Mouse (Mus musculus): ENCODE measurements around the gene Afm.

Gene Afm

DNA sequence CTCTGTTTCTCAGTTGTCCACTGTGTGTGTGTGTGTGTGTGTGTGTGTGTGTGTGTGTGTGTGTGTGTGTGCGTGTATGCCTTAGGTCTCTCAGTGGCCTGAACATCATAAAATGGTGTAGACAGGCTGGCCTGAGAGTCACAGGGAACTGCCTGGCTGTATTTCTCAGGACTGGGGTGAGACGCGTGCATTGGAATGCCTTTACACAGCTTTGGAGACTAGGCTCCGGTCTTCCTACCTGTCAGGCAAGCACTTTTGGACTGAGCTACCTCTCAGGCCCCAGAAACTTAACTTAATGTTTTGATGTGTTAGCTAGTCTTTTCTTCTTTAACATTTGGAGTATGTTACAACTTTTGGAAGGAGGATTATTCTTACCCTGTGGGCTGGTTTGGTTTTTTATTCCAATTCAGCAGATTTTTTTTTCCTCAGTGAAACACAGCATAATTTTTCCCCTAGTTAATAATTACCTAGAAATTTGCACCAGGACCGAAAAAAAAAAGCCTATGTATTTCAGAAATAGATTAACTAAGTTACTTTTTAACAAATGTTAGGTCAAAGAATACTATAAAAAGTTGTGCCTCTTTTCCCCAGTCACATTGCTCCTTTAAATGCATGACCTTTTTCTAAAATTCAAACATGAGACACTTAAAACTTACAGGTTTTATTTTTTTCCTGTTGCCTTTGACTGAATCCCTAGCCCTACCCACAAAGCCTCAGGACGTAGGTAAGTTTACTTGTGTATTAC, at the start of gene Afm:
TSS of gene Afm (plus strand) at position 577 of the 745 bp plus-strand sequence.
- no peak for DNase-seq

DNA sequence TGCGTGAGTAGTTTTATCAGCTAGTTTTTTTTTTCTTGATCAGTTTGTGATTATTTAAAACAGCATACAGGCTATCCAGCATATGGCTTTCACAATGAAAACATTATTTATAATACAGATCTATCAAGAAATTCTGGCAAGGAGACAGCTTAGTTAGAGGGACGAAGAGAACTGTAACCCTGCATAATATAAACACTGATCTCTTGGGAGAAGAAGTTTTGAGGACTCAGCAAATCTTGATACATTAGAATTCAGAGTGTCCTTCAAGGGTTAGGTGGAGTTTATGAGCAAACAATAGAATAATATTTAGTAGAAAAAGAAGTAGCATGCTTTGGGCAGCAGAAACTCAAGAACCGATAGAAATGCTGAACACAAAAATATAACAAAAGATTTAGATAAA, 47.9 kb upstream of the Afm start:
- no peak for DNase-seq

DNA sequence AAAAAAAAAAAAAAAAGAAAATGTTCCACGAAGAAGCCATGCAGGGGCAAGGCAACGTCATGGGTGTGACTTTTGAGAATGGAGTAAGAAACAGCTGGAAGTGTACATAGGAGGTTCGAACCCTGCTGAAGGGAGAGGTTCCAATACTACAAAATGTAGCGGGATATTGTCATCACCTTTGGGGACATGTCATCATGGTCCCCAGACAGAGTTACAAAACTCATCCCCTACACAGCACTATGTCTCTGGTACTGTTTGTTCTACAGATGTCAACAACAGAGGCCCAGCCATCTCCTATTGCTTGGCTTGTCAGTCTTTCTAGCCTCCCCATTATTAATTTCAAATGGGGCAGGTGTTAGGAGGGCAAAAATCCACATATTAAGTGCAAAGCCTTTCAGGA, 44.8 kb upstream of the Afm start:
- DNase-seq, result no peak

DNA sequence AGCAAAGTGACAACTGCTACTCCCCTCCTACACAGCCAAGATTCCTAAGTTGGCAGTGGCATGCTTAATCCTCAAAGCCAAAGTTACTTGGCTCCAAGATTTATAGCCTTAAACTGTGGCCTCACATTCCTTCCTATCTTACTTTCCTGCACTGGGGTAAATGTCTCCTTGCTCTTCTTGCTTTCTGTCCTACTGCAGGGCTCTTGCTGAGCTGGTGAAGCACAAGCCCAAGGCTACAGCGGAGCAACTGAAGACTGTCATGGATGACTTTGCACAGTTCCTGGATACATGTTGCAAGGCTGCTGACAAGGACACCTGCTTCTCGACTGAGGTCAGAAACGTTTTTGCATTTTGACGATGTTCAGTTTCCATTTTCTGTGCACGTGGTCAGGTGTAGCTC, 44.4 kb upstream of the Afm start:
- DNase-seq, result no peak

DNA sequence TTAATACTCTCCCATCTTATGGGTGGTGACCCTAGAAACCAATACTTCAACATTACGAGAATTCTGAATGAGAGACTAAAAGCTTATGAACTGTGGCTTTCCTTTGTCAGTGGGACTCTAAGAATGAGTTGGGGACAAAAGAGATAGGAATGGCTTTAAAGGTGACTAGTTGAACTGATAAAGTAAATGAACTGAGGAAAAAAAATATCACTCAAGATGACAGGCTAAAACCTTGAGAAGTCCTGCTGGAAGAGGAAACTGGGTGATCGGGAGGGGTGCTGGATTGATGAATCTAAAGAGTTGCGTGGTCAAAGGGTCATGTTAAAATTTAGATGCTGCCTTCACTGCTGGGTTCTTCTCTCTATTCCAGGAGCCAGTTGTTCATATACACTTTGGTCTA, 42.0 kb upstream of the Afm start:
- no peak for DNase-seq

DNA sequence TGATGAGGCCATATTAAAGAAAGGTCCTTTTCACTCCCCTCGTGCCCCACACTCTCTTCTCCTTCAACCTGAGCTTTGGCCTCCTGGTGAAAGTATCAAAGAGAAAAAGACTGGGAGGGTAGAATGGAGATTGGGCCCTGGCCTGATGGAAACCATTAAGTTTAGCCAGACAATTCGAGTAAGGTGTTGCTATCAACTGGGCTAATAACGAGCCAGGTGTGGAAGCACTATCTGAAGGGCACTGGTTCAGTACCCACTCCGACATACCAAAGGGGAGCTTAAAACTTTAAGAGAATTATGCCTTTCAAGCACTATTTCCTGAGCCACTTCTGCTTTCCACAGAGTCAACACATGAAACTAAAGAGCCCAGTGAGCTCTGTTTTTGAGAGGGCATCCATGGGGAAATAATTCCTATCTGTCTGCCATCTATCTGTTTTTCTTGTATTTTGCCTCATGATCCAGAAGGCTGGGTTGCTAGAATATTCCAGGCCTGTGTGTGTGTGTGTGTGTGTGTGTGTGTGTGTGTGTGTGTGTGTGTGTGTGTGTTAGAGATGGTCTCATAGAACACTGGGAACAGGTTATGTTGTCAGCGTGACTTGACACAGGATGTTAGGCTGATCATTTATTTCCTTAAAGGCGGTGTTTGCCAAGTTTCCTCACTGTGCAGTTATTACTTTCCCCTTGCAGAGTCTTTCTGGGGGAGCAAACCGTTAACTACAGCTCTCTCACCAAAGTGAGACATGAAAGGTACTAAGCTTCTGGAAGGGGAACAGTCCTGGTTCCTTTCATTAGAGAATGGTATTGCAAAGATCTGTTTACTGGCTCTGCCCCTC, 41.2 kb upstream of the Afm start:
- no peak for DNase-seq

DNA sequence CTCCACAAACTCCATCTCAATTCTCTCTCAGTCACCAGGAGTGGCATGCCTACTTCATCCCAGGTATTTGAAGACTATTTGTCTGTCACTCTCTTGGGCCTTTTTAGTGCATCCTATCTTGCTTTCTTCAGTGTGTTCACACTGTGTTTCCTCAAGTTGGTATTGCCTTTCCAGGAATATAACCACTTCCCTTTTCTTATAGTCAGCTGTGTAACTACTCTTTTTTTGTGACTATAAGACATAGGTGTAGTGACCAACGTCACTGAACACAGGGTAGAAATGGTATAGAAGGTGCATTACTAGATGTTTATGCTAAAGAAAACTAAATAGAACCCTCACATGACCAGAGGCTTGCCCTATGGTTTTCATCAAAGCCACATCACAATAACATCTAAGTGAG, 39.8 kb upstream of the Afm start:
- DNase-seq, result no peak

DNA sequence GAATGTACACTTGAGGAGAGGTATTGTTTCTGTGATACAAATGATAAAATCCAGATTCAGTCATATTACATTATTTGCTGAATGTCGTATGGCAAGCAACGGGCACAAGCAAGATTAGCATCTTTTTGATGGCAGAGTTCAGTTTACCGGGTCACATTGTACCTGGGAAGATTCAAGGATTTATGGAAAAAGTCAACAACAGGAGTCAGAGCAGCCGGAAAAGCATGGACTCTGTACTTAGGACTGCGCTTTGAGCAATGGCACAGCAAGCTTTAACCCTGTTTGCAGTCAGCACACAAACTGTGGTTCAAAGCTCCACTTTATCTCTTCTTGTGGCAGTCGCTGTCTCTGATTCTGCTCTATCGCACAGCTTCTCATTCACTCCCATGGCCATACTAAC, 33.1 kb upstream of the Afm start:
- DNase-seq, result no peak

DNA sequence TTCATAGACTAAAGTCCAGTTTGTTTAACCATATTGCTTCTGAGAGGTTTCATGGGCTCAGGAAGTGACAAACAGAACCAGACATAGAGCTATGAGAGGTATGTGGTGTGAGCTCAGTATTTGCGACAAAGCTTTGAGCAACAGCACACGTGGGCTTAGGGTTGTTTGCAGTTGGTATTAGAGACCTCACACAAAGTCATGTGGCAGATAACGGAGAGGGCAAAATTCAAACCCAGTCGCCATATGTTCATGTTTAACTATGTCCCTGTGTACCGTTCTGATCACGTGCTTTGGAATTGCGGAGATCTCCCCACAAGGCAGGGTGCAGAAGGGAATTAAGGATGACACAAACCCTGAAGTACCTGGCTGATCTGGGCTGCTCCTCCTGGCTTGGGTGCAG, 30.4 kb upstream of the Afm start:
- DNase-seq, result no peak

DNA sequence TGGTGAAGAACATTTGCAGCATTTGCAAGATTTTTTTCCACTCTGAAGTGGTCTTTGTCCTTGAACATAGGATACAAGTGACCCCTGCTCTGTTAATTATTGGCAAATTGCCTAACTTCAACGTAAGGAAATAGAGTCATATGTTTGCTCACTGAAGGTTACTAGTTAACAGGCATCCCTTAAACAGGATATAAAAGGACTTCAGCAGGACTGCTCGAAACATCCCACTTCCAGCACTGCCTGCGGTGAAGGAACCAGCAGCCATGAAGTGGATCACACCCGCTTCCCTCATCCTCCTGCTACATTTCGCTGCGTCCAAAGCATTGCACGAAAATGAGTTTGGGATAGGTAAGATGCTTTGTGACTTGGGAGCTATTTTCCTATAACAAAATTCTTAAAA, 28.2 kb upstream of the Afm start, which contains the start of gene Afp:
TSS of gene Afp (plus strand) at position 220 of the 400 bp plus-strand sequence.
- DNase-seq, result no peak

DNA sequence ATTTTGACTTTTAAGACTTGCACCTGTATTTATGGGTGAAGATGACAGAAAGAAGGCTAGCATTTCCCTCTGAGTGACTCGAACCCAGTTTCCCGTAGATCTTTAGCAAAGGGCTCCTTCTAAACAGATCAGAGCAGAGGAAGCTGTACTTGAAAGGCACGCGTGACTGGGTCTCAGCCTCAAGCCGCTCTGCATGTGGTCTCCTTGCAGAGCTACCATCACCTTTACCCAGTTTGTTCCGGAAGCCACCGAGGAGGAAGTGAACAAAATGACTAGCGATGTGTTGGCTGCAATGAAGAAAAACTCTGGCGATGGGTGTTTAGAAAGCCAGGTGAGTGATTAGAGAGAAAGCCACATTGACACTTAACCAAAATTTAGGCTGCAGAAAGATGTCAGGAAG, 26.3 kb upstream of the Afm start:
- no peak for DNase-seq

DNA sequence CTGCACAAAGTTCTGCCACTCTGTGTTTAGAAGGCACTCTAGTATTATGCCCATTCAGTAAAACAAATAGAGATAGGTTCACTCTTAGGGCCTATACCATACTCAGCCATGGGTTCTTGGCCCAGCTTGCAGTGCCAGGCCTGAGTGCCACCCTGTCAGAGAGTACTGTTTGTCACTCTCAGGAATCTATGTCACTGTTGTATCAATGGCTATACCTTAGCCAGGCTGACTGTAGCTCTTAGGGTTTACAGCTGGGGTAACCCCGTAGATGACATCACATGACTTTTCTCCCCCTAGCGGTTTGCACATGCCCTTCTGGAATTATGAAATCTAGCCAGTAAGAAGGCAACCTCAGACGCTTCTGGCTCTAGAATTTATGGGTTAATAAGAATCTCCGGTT, 24.4 kb upstream of the Afm start:
- no peak for DNase-seq

DNA sequence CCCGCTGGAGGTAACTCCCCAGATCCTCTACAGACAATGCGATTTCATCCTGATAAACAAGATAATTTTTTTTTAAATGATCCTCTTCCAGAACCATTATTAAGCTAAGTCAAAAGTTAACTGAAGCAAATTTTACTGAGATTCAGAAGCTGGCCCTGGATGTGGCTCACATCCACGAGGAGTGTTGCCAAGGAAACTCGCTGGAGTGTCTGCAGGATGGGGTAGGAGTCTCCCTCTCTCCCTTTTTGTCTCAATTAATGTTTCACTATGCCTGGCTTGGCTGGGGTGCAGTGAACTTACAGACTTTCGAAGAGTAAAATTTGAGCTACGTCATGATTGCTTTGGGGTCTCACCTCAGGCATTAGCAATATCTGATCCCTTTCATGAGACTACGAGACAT, 19.2 kb upstream of the Afm start:
- DNase-seq, result no peak

DNA sequence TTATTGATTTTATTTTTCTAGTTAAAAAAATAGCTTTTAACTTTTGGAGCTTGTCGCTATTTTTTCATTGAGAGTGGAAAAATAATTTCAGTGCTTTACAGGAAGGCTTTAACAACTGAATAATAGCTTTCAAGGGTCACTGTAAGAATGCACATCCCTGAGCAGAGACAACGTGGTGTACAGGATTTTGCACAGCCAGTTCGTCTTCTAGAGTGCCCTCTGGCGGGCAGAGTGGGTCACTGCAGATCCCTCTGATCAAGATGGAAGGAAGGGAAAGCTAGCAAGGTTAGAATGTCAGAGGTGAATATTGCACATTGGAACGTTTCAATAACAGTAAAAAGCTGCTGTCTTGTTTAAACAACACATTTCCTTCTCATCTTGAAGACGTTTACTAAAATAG, 18.0 kb upstream of the Afm start:
- DNase-seq, result peak; percentile 65

DNA sequence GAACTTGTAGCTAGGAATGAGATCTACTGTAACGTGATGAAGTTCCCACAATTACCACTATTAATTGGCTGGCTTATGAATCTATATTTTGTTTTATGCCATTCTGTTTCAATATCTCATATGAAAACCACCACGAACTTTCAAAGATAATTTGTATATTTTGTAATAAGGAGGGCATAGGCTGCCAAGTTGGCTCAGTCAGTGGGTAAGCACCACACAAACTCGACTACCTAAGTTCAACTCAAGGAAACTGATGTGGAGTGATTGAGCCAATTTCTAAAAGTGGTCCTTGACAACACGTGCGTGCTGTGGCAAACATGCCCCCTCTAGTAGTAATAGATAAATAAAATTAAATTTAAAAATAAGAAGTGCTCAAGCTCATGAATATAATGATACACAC, 17.0 kb upstream of the Afm start:
- DNase-seq, result no peak

DNA sequence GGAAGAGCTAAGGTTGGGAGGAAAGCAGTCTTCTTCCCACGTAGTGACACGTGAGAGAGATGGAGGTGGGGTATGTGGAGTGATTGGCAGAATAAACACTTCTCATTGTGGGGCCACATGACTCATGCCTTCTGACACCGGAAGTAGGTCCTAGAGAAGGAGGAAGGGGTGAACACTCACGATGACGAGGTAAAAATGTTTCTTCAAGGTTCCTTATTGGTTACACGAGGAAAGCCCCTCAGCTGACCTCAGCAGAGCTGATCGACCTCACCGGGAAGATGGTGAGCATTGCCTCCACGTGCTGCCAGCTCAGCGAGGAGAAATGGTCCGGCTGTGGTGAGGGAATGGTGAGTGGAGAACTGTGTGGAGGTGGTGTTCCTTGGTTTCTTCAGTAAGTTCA, 14.0 kb upstream of the Afm start:
- DNase-seq, result no peak

DNA sequence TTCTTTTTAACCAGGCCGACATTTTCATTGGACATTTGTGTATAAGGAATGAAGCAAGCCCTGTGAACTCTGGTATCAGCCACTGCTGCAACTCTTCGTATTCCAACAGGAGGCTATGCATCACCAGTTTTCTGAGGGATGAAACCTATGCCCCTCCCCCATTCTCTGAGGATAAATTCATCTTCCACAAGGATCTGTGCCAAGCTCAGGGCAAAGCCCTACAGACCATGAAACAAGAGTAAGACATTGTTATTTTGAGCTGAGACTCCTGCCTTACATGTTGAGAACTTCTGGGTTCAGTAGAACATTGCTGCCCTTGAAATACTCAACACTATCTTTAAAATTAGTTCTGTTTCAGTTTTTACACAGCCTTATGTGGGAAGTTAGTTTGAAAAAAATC, 12.2 kb upstream of the Afm start:
- DNase-seq, result no peak

DNA sequence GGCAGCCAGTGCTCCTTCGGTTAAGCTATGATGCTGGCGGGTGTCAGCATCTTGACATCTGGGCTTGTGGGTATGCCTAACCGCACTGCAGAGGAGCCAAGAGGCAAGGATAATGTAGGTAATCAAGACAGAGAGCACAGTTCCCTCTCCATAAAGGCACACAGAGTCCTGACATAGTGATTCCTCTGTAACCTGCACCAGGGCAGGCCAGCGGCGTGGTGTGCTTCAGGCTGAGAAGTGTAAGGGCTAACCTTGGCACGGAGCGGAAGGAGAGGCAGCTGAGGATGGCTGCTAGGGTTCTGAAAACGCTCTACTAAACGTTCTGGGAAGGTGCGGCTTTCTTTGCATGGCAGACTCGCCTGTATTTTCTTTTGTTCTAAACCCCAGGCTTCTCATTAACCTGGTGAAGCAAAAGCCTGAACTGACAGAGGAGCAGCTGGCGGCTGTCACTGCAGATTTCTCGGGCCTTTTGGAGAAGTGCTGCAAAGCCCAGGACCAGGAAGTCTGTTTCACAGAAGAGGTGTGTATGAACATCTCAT, 11.3 kb upstream of the Afm start:
- no peak for DNase-seq

DNA sequence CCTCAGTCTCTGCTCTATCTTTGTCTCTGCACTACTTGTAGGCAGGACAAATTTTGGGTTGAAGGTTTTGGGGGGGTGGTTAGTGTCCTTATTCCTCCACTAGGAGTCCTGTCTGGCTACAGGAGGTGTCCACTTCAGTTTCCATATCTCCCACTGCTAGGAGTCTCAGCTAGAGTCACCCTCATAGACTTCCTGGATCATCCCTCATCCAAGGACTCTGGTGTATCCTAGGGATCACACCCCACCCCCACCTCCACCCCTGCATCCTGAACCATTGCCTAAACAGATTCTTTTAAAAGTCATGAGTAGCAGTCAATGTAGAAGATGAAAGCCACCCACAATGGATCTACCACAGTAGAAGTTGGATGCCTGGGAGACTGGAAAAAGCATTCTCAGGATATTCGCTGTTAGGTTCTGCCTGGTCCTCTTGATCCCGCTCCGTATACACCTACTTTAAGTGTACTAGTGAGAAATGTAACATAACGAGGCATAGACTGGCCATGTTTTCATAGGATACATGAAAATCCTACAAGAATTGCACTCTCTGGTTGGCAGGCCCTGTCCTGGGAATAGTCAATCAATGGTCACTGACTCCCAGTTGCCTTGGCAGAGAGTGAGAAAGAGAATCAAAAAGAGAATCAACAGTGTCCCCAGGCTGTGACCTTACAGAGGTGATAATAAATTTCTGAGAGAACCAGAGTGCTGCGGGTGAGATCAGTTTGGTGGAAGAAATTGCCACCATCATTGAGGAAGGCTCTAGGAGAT, 8.7 kb upstream of the Afm start:
- no peak for DNase-seq

DNA sequence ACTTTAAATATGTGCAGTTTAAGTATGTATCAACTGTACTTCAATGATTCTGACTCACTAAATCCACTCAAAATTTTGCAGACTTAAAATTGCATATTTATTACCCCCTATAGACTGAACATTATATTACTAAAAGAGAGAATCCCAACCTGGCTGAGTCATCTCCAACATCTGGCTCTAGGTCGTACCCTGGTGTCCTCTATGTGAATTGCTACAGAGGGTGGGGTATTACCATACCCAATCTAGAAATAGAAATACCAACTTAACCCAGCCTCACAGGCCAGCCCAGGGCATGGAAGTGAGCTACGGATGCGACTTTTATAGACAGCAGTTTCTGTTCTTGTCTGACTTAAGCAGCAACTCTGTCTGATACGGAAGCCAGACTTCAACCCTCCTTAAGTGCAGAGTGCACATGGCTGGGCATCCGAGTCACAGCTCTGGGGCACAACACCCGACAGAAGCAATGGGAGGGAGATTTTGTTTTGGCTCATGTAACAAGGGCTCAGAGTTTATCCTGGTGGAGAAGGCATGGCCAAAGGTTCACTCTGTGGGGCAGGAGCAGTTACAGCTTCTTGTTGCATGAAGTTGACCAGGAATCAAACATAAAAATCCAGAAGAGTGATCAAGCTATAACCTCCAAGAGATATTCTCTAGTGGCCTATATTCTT, 6.3 kb upstream of the Afm start:
- no peak for DNase-seq

DNA sequence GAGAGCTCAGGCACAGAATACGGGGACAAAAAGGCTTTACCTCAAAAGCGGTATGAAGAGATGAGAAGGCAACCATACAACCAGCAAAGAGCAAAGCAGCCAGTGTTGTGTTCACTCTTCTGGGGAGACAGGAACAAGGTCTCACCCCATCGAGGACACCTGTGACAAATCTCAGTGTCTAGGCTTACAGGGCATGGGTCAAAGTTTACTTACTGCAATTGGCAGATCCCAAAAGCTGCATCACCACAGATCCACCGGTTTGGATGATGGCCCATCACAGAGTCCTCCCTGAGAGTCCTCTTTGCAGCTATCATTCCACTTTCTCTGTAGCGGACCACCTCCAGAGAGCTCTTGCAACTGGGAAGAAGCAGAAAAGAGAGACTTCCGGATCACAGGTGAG, 3.2 kb upstream of the Afm start:
- no peak for DNase-seq

DNA sequence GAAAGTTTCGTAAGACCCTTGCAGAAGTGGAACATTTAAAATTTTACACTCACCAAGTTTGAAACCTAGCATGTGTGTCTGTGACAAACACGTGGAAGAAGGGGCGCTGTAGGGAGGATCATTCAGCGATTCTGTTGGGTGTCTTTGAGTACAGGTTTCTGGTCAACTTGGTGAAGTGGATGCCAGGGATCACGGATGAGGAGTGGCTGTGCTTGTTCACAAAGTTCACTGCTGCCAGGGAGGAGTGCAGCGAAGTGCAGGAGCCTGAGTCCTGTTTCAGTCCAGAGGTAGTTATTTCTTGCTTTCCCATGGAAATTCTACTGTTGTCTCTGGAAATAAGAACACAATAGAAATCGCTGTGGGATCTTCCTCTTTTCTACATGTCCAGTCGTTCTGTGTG, 32.5 kb downstream of the Afm start:
- DNase-seq, result no peak

DNA sequence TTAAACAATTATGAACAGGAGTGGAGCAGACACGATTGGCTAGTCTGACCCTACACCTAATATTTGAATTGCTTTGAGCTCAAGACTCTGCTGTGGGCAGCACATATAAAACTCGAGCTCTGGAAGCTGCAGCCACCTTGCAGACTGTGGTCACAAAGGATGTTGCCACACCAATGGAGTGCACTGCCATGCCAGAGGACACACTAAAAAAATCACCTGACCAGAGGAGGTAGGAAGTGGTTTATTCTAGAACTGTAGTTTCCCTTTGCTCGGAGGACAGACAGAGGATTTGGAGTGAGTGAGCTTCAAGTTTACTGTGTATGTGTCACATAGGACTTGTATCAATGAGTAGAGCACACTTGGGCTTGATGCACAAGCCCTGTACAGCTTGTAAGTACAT, 37.3 kb downstream of the Afm start:
- DNase-seq, result no peak
